Mouse (Mus musculus) thymus, postnatal 10 days (tissue): ENCODE data around the gene Arf1.

Experiments used
- DNase-seq, 2 experiments: peaks; one replicate each; pipeline ENCODE4 v3.0.0; 2021; ENCODE audit warnings: low spot score in 2 of 2

Gene Arf1

DNA sequence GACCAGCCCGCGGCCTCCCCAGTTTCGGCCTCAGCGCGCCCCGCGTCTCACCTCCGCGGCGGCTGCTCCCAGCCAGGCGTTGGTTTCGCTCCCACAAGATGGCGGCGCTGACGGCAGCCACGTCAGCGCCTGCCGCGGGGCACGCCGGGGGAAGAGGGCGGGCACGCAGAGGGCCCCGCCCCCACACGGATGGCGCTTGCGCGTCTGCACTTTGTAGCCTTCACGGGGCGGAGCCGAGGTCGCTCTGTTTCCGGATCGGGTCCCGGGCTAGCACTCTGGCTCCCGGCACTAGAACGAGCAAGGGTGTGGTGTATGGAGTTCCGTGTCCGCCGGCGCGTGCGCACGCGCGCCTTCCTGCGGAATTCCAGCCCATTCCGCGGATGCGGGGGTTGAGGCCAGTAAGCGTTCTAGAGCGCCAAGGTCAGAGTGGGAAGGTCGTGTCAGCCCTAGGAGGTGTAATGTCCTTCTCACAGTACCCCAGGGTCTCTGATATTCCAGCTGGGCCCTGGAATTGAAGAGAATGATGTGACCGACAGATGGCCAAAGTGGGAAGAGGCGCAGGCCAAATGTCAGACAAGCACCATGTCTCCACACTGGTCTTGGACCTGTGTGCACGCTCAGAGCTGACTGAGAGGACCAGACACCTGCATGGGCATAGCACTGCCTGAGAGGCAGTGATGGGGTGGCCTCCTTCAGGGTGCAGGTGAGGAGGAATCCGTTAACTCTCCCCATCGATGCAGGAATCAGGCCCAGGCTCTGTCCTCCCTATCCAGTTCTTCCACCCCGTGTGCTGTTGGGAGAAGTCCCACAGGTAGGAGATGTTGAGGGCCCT lies at the start of gene Arf1:
Arf1 (minus strand) TSS at position 149 of the 832 bp plus-strand sequence.
- peak; percentile 93 to 98 for DNase-seq

DNA sequence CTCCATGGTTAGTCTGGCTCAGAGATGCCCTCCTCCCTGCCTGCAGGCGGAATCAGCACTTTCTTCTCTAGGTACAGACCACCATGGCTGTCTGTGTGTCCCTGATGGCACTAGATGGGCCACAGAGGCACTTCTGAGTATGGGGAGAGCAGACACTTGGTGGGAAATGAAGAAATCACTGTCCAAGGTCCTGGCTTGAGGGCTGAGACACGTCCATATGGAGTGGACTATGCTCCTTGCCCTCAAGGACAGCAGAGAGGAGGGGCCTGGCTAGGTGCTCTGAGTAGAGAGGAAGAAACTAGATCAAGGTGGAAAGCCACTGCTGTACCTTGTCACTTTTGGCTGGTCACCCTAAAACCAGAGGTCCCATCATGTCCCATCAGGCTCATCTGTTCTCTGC lies 48.8 kb upstream of the Arf1 start:
- no peak for DNase-seq

DNA sequence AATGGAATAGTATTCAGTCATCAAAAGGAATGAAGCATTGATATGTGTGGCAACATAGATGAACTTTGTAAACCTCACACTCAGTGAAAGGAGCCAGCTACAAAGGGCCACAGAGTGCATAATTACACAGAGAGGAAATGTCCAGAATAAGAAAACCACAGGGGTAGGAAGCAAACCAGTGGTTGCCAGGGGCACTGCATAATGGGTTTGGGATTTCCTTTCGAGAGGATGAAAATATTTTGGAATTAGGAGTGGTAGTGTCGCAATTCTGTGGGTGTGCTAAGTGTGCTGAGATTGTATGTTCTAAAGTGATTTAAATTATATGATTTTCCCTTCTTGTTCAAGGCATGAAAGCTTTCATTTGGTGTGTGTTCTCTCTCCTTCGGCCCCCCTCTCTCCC lies 46.1 kb upstream of the Arf1 start:
- DNase-seq, result no peak

DNA sequence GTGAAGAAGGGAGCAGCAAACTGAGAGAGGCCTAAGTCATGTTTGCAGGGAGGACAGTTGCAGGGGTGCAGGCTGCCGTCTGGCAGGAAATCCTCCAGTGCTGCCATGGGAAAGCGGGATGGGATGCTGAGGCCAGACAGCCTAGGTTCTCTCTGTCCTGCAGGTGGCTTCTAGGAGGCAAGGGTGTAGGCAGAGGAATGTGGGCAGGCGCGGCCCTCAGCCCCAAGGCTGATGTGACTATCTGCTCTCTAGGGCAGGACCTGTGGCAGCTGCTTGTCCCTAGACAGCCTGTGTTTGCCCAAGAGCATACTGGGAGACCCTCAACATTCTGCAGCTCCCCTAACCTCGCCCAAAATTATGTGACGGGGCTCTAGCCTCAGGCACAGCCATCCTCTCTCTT lies 38.7 kb upstream of the Arf1 start:
- no peak for DNase-seq

DNA sequence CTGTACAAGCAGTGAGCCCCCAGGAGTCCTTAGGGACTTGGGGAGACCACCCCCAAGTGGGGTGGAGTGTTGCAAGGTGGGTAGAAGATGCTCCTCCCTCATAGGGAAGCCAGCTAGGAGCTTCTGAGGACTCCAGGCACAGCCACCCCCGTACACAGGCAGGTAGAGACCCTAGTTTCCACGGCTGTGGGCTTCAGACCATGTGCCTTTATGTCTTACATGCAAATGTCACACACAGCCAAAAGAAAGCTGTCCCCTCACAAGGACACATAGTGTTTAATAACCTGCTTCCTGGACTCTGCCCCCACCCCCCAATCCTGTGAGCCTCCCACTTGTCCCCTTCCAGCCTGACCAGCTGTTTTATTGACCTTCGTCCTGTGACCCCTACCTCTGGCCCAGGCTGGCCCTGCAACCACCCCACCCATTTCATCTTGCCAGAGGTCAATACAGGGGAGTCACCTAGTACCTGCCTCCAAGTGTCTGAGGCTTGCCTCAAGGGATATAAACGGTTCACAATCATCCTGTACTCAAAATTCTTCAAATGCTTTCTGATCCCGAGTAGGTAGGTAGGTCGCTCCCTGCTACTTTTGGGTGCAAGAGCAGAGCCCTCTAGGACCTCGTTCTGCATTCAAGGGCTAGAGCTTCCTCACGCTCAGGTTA lies 37.2 kb upstream of the Arf1 start:
- DNase-seq, result no peak

DNA sequence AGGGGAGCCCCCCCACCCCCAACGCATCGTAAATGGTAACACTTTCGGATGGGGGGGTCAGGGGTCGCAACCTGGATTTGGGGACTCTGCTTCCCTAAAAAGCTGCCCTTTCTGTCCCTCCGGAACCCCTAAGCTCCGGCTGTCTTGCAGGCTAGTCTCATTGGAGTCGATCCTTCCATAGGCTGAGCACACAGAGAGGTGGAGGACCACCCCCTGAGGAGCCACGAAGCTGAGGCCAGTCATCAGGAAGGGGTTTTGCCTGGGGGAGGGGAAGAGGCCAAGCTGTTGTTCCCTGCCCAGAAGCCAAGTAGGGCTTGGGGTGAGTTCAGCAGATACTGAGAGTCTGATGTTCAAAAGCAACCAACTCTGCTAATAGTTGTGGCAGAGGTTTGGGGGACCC lies 36.5 kb upstream of the Arf1 start:
- DNase-seq, result no peak

DNA sequence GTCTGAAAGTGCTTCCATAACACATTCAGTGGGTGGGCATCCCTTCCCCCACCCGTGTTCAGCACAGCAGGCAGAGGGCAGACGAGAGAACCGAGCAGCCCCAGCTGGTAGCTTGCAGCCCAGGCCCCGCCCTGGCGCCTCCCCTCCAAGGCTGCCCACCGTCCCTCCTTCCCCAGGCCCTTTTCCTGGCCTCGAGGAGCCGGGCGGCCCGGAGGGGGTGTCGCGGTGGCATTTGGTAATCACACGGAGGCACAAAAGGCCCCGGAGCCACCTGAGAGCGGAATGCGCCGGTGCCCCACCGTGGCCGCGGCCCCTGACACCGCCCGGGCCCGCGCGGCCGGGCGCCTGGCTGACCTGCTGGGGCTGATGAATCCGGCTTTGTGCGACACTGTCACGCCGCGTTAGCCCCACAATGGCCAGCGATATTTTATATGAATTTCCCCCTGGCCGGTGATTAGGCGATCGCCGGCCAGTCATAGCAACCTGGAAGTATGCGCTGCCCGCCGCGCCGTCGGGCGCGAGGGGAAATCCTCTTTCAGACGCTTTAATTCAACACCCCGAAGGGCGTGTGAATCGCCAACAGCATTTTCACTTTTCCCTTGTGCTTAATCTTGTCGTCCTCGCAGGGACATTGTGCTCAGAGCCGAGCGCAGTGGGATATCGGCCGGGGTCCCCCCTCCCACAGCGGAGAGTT lies 35.9 kb upstream of the Arf1 start:
- no peak for DNase-seq

DNA sequence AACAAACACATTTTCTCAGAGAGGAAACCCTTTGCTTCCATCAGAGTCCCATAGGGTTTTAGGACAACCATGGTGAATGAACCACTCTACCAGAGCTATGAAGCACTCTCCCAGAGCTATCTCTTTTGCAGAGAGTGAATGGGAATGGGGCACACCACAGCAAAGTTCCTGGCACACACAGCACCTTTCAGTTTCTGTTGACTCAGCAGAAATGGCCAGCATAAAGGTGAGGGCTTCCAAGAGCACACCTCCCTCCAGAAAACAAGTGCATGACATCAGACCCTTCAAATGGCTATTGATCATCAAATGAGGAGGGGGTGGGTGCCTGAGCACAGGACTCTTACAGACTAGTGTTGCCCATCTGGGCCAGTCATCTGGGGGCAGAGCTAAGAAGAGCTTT lies 34.2 kb upstream of the Arf1 start:
- DNase-seq, result no peak

DNA sequence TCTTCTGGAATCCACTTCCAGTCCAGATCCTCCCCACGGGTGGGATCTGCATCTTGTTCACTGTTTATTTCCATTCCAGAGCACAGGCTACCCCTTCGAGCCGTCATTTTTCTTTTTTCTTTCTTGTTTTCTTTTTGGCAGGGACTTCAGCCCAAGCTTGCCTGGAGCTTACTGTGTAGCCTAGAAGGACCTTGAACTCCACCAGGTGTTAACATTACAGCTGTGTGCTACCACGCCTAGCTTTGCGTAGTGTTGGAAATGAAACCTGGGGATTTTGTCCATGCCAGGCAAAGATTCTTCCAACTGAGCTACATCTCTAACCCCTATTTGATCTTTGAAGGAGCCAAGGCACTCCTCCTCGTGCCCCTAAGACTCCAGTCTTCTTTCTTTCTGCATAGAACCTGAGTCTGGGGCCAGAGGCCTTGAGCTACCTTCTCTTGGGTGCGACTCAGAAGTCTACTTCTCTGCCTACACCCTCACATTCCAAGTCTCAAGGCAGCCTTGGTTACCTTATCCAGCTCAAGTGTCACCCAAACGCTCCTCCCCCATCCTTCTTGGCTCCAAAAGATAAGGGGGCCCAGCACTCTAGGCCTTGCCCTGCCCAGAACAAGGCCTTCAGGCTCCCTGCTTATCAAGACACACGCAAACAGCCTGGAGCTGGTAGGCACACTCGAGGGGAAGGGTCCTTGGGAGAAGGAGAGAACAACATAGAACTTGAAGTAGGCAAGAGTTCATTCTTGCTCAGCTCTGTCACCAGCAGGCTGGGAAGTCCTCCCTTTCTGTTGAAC lies 32.8 kb upstream of the Arf1 start:
- no peak for DNase-seq

DNA sequence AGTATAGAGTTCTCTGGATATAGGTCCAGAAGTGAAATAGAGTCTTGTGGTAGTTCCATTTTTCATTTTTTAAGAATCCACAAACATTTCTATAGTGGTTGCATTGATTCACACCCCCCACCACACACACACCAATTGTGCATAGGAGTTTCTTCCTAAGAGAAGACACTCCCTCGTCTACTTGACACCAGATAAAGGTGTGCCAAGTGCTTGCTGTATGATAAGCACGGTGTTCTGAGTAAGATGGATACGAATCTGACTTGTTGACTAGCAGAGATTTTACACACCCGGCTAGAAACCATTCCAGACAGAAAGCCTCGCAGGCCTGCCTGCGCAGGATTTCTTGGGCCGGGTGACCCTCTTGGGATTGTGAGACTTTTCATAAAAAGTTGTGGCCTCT lies 31.6 kb upstream of the Arf1 start:
- no peak for DNase-seq

DNA sequence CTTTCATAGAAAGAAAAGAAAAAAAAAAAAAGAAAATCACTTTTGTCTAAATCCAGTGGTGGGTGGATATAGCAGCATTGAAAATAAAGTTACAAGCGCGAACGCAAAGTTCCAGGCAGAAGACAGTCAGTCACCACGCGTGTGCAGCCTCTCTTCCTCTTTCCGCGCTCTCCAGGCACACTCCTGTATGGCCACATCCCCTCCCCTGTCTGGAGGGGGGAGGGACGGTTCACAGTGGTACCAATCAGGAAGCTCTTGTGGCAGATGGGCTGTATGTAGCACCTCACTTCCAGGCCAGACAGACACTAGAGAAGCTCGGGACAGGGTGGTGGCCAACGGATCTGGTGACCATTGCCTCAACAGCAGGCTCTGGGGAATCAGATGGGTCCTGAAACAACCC lies 20.0 kb upstream of the Arf1 start:
- DNase-seq, result no peak

DNA sequence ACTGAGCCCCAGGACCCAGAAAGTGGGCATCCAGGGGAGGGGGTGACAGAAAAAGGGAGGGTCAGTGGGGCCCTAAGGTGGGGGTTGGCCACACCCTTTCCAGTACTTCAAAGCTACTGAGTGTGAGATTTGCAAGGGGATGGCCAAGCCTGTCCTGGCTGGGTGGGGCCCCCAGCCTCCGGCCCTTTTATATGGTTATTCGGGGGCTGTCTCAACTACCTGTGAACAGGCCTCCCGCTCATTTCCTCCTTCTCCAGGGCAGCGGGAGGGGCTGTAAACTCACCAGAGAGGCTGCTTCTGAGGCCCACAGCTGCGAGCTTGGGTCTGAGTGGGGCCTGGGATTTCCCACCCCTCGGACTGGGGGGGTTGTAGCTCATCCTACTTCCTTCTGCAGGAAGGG lies 15.8 kb upstream of the Arf1 start:
- no peak for DNase-seq

DNA sequence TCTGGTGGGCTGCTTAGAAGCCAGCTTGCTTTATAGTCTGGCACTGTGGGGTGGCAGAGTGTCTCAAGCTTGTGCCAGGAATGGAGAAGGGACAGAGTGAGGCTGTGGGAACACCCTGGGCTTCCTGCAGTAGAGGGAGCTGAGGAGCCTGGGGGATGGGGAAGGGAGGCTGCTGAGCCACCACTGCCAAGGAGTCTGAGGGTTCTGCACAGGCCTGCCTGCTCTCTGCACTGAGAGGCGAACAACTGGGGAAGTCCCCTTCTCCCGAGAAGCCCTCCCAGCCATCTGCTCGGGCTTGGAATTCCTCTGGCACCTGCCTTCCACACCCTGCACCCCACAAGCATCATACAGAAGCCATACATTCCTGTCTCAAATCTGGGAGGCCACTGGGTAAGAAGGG lies 13.8 kb upstream of the Arf1 start:
- no peak for DNase-seq

DNA sequence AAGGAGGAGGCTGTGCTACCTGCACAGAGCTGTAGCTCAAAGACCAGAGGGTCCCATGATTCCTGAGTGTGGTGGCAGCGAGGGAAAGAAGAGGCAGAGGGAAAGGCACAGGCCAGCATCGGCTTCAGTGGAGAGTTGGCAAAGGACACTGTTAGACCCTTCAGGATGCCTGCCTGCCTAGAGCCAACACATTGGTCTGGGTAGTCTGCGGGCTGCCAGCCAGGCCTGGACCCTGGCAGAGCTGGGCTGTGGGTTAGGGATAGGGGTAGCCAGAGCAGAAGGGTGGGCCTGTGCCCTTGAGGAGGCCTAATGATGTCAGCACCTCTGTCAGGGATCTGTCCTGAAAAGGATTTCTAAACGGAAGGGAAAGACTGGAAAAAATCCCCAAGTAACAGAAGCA lies 11.7 kb upstream of the Arf1 start:
- no peak for DNase-seq

DNA sequence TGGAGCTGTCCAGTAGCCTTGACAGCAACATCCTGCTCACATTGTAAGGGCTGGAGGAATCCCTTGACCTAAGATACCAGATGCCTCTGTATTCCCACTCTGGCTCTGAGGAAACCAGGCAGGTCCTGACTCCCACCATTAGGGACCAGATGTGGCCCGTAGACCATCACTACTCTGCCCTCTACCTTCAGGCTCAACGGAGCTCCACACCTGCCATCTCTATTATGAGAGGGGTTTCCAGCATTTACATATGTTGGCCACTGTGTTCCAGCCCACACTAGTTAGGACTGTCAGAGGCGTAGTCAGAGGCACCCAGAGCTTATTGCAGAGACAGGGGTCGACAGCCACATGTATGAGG lies 11.3 kb upstream of the Arf1 start:
- no peak for DNase-seq

DNA sequence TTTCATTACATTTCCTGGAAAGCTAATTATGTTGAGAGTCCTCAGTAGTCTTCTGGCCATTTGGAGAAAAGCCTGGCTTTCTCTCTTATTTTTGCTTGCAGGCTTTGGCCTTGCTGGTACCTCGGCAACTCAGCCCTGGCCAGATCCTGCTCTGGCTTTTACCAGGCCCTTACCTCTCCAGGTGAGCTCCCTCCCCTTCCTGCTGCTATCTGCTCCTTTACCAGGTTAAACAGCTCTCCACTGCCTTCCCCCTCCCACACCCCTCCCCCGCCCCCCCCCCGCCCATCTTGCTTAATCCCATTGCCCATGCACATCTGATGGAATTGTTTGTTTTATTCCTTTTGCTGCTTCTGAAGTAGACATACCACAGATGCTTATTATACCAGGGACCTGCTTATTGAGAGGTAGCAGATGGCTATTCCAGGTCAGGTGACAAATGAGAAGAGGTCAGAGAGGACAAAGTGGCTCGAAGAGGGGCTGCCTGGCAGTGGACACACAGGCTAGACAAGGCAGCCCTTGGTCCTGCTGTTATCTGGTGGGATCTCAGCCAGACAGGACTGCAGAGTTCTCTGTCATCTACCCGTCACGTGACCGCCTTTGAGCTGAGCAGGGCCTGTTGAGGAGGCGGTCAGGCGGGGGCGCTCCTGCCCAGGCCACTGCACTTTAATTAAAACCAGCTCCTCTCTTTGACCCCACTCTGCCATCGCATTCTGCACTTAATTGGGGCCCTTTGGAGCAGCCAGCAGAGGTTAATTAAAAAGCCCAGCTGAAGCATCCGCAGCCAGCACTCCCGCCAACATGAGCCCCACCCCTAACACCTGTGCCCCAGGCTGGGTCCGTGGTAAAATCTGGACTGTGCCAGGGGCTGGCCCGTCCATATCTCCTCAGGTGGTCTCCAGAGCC lies 10.7 kb upstream of the Arf1 start:
- peak in 1 of 2 experiments; percentile 14 for DNase-seq

DNA sequence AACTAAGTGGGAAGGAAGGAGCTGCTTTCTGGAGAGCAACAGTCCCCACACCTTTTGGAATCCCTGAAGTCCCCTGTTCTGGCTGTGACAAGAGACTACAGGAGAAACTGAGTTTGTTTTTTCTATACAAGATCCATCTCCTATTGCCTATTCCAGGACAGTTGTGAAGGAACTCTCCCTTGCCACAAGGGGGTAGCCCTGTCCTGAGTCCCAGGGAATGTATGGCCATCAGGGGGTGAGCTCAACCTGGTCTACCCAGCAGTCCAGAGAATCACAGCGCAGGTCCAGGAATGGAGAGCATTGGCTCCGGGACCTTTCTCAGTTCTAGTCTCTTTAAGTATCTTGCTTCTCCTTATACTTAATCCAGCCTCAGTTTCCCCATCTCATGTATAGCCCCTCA lies 4.7 kb upstream of the Arf1 start:
- no peak for DNase-seq

DNA sequence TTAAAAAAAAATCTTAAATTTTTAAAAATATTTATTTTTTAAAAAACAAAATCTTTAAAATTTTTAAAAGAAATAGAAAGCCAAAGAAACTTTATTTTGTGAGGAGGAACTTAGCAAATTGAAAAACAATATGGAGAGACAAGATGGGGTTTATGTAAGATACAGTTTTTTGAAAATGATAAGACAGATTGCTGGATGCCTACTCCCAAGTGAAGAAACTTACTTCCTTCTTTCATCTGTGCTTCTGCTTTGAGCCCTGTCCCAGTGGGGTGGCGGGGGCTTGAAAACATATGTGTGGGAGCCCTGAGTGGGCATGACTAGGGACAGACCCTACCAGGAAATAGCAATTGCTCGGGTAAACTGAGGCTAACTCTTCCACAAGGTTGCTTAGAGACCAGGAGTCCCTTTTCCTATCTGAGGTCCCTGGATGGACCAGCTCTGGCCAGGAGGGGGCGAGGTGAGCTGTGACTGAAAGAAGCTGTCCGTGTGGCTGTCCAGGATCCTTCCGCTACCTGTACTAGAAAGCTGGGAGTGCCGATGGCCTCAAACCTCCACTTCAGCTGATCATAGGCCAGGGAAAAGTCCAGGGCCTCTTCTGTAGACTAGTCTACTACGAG lies 2.2 kb upstream of the Arf1 start:
- DNase-seq, result peak; percentile 21 to 47

DNA sequence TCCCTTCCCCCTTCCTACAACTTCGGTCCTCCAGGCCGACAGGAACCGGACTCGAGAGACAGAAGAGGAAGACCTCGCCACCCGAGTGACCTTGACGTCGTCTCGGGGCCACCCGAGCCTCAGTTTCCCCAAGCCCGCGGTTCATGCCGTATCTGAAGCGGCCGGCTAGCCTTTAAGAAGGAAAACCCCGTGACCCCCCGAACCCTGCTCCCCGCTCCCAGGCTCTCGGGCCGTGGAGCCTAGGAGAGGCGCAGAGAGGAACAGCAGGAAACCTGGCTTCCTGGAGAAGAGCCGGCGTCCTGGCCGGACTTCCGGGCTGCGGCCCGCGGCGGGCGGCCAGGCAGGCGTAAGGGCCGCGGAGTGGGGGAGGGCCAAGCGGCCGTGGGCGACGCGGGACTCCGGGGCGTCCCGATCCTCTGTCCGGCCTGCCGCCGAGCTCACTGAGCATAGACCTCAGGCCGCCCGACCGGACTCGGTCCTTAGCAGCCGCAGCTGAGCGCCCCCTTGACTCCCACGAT lies 407 bp downstream of the Arf1 start:
- DNase-seq, result peak in 1 of 2 experiments; percentile 26
